Mouse (Mus musculus) thymus, postnatal 14 days (tissue): ENCODE measurements around the gene Fam49a.
"Not testable (repeated sequence)": the region's sequence is repeated elsewhere in the genome, so short reads cannot be mapped to it uniquely, and the experiment has no call there.

Experiments
- DNase-seq: peaks from one replicate; pipeline ENCODE4 v3.0.0; 2021

Gene Fam49a

DNA sequence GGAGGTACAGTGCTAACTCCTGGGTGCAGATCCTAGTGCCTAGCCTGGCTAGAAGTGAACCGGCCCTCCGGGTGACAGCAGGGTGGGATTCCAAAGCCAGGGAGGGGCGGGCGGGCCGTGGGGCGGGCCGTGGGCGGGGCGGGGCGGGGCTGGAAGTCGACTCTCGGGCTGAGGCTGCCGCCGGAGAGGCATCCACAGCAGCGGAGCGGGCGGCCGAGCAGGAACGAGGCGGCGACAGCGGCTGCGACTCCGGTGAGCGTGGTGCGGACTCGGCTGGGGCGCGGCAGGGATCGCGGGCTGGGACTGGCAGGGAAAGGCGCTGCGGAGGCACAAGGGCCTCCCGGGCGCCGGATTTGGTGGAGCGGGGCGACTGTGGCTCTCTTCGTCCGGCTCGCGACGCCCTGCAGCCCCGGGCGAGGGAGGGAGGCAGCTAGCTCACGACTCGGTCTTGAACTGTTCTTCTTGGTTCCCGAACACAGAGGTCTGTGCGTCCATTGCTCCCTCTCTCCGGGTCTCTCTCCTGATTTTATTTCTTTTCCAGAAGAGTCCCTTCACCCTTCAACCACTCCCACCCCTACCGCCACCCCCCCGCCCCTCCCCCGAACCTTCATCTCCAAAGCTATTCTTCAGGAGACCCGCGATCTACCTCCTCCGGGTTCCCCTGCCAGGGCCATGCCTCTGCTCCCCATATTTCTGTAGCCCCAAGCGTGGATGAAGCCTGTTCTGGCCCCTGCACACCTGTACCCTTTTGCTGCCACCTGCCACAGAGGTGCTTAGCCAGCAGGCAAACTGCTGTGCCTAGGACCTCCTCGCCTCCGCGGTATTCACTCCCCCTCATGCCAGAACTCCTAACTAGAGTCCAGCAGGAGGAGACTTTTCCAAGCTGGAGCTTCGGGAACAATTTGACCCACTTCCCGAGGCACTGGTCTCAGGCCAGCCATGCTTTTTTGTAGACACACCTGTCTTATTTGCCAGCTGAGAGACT, at the start of gene Fam49a:
TSS of gene Fam49a (plus strand) at position 153 of the 985 bp plus-strand sequence.
- DNase-seq, result peak; percentile 79

- no peak for DNase-seq
These were observed 48.4 kb upstream of the Fam49a start for GRCm38 (mm10) chr12:12213536-12213935.

- DNase-seq, result no peak
These were observed 43.0 kb upstream of the Fam49a start for GRCm38 (mm10) chr12:12218947-12219346.

- DNase-seq, result no peak
These were observed 41.0 kb upstream of the Fam49a start for GRCm38 (mm10) chr12:12220755-12221496.

DNA sequence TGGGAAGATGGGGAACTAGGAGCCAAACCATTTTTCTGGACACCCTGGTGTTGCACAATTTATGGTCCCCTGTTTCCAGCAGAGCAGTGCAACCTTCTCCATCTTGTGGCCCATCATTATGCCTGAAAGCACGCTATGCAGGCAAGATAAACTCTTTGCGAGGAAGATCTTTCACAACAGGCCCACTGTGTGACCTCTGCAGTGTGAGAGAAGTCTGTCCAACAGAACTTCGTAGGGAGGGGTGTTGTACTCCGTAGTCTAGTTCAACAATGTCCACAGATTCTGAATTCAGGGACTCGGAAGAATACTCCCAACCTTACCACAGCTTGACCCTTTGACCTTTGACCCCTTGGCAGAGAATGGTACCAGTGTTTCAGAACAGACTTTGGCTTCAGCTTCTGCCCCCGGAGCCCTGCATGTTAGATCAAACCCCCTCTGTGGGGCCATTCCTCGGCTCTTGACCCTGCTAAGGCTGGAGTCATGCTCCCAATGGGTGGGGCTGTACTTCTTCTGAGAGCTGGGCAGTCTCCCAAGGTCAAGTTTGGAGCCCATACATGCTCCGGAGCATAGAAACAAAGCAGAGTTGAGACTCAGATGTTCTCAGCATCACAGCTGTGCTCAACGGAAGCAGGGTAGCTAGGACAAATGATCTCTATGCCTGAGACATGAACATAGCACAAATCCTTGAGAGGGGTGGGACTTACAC, 39.2 kb upstream of the Fam49a start:
- DNase-seq, result no peak

DNA sequence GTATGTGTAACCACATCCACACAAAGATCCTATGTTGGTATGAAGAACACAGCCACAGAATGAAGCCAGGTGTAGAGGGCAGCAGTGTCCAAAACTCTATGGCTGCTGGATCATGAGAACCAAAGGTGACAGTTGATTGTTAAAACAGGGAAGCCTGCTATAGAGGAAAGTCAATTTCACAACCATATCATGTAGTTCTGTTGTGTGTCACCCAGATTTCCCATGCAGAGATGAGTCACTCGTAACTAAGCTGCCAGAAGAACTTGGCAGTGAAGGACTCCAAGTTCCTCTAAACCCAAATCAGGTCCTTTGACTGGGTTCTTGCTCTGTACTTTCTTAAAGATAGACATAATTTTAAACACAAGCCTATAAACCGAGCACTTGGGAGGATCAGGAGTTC, 38.6 kb upstream of the Fam49a start:
- no peak for DNase-seq

- DNase-seq, result no peak
These were observed 36.2 kb upstream of the Fam49a start for GRCm38 (mm10) chr12:12225706-12226105.

GRCm38 (mm10) chr12:12227594-12227993, 34.3 kb upstream of the Fam49a start:
- DNase-seq, result no peak

DNA sequence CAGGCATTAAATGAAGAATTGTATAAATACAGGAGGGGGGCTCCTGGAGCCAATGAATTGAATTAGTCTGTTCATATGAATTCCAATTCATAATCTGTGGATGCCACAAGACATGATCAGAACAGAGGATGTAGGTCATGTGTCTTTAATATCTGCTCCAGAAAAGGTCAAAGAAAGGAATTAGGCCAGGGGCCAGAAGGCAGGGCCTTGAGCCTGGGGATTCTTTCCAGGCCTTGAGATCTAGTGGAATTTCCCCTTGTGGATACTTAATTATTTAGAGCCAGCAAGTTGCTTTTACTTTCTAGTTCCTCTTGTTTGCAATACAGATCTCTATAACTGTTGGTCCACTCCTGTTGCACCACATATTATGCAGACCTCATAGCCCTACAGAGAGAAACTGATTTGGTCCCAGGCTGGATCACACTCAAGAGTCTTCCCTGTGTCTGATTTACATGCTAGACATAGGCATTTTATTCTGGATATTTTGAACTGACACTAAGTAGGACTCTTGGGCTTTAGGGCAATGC, 31.8 kb upstream of the Fam49a start:
- DNase-seq, result no peak

GRCm38 (mm10) chr12:12232097-12232496, 29.8 kb upstream of the Fam49a start:
- no peak for DNase-seq

DNA sequence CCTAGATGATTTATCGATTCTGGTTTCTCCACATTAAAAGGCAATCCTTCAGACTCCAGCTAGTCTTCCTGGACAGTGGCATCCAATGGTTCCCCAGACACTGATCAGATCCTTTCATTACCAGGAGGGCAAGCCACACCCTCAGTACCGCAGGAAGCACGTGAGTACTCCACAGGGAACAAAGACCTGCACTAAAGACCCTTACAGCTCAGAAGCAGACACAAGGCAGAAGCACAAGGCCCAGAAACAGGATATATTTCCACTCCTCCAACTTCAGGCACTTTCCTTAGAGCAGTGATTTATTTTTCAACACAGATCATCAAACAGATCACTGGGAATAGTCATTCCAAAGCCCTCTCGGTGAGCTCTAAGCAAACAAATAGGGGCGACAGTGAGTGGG, 25.0 kb upstream of the Fam49a start:
- DNase-seq, result no peak

DNA sequence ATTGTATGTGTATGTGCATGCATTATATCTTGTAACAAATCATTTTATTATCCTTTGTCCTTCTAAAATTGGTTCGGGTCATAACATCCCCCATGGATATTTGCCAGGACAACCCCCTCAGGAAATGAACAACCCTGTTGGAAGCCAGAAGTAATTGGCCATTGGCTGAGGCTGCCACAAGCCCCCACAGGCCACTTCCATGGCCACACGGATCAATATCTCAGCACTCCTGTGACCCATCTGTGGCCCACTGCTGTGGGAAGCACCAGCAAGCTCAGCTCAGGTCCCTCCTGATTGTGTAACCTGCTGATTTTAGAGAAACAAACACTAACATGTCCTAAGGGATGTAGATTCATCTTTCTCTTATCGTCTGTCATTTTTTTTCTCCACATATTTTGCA, 22.4 kb upstream of the Fam49a start:
- no peak for DNase-seq

GRCm38 (mm10) chr12:12243148-12243547, 18.8 kb upstream of the Fam49a start:
- DNase-seq, result no peak

DNA sequence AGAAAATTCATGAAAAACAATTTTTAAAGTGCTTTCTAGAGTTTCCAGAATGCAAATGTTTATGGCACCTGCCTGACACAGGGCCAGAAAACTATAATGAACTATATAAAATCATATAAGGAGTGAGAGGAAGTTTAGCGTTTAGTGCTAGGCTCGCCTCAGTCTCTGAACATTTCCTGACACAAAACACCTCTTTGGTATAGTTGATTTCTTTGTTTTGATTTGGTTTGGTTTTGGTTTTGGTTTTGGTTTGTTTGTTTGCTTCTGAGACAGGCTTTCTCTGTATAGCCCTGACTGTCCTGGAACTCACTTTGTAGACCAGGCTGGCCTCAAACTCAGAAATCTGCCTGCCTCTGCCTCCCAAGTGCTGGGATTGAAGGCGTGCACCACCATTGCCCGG, 14.9 kb upstream of the Fam49a start:
- DNase-seq, result not testable (repeated sequence)

DNA sequence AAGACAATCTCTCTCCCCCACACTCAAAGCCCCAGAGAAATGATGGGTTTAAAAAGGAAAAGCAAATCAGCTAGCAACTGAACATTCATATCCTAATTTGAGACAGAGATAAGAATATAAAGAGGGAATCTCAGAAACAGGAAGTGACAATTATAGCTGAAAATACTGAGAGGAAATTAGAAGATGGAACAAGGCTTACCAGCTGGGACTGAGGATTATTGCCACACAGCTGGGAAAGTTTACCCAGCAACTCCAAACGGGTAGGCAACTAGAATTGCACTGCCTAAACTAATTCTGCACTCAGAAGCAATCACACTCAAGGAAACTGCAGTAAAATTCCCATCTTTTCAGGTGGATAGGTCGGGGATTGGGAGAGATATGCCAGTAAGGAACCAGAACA, 12.4 kb upstream of the Fam49a start:
- DNase-seq, result no peak

DNA sequence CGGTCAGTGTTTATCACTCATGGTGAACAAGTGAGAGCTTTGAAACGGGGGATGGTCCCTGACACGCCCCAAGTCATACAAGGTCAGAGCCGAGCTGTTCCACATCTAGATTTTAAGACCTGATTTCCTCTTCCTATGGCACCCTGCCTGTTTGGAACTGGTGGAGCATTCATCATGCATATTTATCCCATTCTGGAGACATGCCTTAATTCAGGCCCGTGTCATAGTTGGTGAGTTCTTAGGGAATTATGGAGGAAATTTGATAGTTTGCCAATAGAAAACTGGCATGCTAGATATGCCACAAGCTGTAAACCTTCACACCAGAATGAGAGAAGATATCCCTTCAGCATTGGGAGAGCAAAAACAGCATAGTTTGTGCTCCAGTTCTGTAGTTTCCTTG, 8.4 kb upstream of the Fam49a start:
- no peak for DNase-seq

DNA sequence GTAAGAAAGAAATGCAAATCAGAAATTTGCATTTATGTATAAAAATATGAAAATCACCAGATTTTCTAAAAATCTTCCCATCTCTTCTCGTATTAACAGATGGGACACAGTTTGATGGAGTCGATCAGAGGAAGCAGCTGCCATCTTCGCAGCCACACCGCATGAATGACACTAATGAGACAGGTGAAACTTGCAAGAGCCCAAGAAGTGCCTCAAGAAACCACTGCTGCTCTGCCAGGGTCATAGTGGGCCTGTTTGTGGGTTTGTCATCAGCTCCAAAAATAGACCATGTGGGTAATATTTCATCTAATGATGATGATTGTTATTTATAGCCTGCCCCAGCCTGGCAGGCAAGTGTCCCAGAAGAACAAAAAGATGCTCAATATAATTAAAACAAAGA, 7.8 kb upstream of the Fam49a start:
- no peak for DNase-seq

DNA sequence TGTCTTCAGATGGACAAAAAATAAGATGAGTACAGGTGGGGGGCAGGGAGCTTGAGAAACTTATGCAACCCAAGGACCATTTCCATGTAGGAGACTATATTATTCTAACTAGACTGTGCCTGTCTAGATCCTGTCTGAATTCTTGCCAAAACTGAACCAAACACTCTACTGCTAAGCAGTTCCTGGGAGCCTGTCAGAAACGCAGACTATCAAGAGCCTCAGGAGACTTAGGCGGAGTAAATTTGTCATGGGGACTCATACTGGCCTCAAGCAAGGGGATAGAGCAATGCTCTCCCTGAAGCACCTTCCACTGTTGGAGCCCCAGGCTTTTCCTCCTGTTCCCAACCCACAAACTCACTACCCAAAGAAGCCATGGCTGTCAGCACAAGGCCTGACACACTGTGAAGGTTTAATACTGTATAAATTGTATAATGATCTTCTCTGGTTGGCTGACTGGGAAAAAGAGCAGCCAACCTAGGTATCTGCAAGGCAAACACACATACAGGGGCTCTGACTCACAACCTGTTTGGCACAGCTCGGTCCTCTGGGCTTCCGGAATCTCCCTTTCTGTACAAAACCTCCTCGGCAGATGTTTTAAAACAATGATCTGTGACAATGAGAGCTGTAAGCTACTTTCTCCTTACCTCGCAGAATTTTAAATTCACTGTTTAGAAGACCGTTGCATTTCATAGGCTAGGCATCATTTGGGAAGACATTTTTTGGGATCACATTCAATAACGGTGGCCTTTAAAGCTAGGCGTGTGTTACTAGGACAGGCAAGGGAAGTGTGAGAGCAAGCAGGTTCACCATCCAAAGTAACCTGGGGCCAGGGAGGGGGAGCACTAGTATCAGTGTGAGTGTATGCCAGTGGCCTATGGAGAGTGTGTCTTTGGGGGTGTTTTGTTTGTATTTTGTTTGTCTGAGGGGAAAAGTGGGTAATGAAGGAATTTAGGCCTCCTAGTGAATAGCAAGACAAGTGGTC, 669 bp upstream of the Fam49a start:
- peak; percentile 11 for DNase-seq

- DNase-seq, result no peak
These were observed 1.4 kb downstream of the Fam49a start for GRCm38 (mm10) chr12:12263371-12263791.

DNA sequence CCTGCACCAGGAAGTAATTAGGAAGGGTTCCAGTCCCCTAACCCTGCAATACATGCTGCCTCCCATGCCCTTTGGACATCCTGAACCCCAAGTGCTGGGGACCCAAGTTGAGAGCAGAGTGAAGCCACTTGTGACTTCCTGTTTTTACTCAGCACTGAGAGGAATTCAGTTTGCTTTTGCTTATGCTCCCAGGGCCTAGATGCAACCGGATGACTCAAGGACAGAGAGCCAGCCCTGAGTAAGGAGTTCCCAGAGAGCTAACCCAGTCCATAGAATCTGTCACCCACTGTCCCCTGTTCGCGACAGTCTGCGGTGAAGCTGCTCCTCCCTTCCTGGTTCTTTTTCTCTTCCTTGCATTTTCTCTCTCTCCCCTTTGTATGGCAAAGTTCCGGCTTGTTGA, 2.2 kb downstream of the Fam49a start:
- DNase-seq, result peak; percentile 30

- DNase-seq, result no peak
These were observed 4.6 kb downstream of the Fam49a start for GRCm38 (mm10) chr12:12266552-12266951.

DNA sequence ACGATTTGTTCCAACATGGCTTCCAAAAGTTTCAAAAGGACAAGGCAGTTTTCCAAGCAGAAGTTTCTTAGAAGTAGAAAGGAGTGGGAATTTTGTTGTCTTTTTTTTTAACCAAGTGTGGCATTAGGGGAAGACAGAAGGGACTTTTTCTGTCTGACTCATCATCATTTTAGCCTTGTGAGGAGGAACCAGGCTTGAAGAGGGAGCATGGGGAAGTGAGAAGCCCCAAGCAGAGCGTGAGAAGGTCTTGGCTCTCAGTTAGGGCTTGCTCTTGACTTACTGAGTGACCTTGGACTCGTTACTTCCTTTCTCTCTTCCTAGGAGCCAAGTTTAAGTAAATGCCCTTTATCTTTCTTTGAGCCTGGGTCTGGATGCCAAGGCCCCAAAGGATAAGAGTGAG, 8.6 kb downstream of the Fam49a start:
- DNase-seq, result no peak
